In genomic region chr1:134076789-134077188, GRCm38 (mm10) we compare ENCODE assay signal across 8 mouse cellular contexts. TPM values are rescaled to one million over a fixed set of nuclear protein-coding genes. Genes with fewer than 3 reads are reported as not detected.
A peak's percentile ranks its signal among the peaks of the same experiment; 100 is the strongest.
DNase-seq lines count a peak whose midpoint lies in the region; ATAC-seq lines count a peak whose summit lies in the region.

No protein-coding gene starts in this region.

- 75% methylated on average over 2 of the region's 2 CpGs for WGBS in heart, embryonic 11.5 days (ENCODE audit: insufficient replicate concordance)
- 76% methylated on average over 2 of the region's 2 CpGs for WGBS in liver, embryonic 11.5 days
- 48% methylated on average over 2 of the region's 2 CpGs for WGBS in stomach, embryonic 16.5 days

- no peak for ATAC-seq in heart, embryonic 11.5 days (replicated peaks; ENCODE audit: insufficient number of reproducible peaks, low FRiP score, low TSS enrichment)
- no peak for ATAC-seq in liver, embryonic 11.5 days (replicated peaks; ENCODE audit: low FRiP score)
- ATAC-seq in stomach, embryonic 16.5 days (ENCODE audit: insufficient read depth, low FRiP score): no peak
- no peak for ATAC-seq in cerebellum, adult (ENCODE audit: insufficient number of reproducible peaks, low FRiP score, low TSS enrichment)

- intact Hi-C loops in heart, postnatal 10 days (cut with DNase I): loop anchor here (2.0 kb wide), 1 partner anchor 14 kb away; no protein-coding TSS in a partner anchor

- DNase-seq in heart, postnatal 10 days: no peak
- peak; percentile 45 for DNase-seq in thymus, postnatal 14 days
- DNase-seq in thymus, postnatal 25 days: no peak
- no peak for DNase-seq in liver, embryonic 11.5 days (ENCODE audit: low spot score)
- no peak for DNase-seq in embryo, embryonic 10 days (ENCODE audit: low spot score)

- H3K27me3 ChIP-seq in heart, embryonic 11.5 days (ENCODE audit: control insufficient read depth, insufficient read depth, low read length): no peaks in the 10 kb centered on the region
- no peaks in the 10 kb centered on the region; the same call in 1 of the 2 replicates for H3K27me3 ChIP-seq in liver, embryonic 11.5 days (replicated peaks; ENCODE audit: control insufficient read depth, insufficient read depth, low read length)
- no peaks in the 10 kb centered on the region for H3K27me3 ChIP-seq in stomach, embryonic 16.5 days (ENCODE audit: control insufficient read depth, insufficient read depth, low read length)

- no peak overlapping the region; the same call in 1 of the 2 replicates for H3K27ac ChIP-seq in heart, embryonic 11.5 days (ENCODE audit: low read depth, low read length)
- no peak overlapping the region for H3K27ac ChIP-seq in liver, embryonic 11.5 days (ENCODE audit: low read depth, low read length)
- peak overlapping the region; percentile 34 for H3K27ac ChIP-seq in stomach, embryonic 16.5 days (ENCODE audit: low read length)

- no peaks in the 10 kb centered on the region for H3K36me3 ChIP-seq in heart, embryonic 11.5 days (ENCODE audit: control insufficient read depth, insufficient read depth, low read length)
- H3K36me3 ChIP-seq in liver, embryonic 11.5 days (ENCODE audit: control insufficient read depth, insufficient read depth, low read length): peaks cover 6% of the 10 kb centered on the region; the same call in 1 of the 2 replicates
- H3K36me3 ChIP-seq in stomach, embryonic 16.5 days (ENCODE audit: control insufficient read depth, insufficient read depth, low read length): peaks cover 7% of the 10 kb centered on the region; the same call in 1 of the 2 replicates

- peak overlapping the region; percentile 87 for H3K4me2 ChIP-seq in heart, embryonic 11.5 days
- peak overlapping the region; percentile 88 for H3K4me2 ChIP-seq in liver, embryonic 11.5 days
- H3K4me2 ChIP-seq in stomach, embryonic 16.5 days (ENCODE audit: low read depth, low read length): peak overlapping the region; percentile 83

- no peaks in the 10 kb centered on the region for H3K9me3 ChIP-seq in heart, embryonic 11.5 days (replicated peaks; ENCODE audit: control insufficient read depth, low read length)
- no peaks in the 10 kb centered on the region for H3K9me3 ChIP-seq in liver, embryonic 11.5 days (ENCODE audit: control insufficient read depth, low read length)
- H3K9me3 ChIP-seq in stomach, embryonic 16.5 days (replicated peaks; ENCODE audit: control insufficient read depth, low read length): no peaks in the 10 kb centered on the region

- H3K4me3 ChIP-seq in heart, embryonic 11.5 days (ENCODE audit: low read depth, low read length): peak overlapping the region; percentile 53
- H3K4me3 ChIP-seq in liver, embryonic 11.5 days (ENCODE audit: low read depth, low read length): peak overlapping the region; percentile 79
- H3K4me3 ChIP-seq in stomach, embryonic 16.5 days (replicated peaks; ENCODE audit: low read length): peak overlapping the region; percentile 85

- peak overlapping the region; percentile 60; the same call in 1 of the 2 replicates for H3K9ac ChIP-seq in heart, embryonic 11.5 days (ENCODE audit: low read depth, low read length)
- H3K9ac ChIP-seq in liver, embryonic 11.5 days (ENCODE audit: low read depth, low read length): peak overlapping the region; percentile 57
- peak overlapping the region; percentile 90 for H3K9ac ChIP-seq in stomach, embryonic 16.5 days (ENCODE audit: low read length)

- H3K4me1 ChIP-seq in heart, embryonic 11.5 days (ENCODE audit: control insufficient read depth, insufficient read depth, low read length): peaks cover 48% of the 10 kb centered on the region
- H3K4me1 ChIP-seq in liver, embryonic 11.5 days (replicated peaks; ENCODE audit: control insufficient read depth, insufficient read depth, low read length): peaks cover 59% of the 10 kb centered on the region
- peaks cover 62% of the 10 kb centered on the region for H3K4me1 ChIP-seq in stomach, embryonic 16.5 days (ENCODE audit: control insufficient read depth, insufficient read depth, low read length)

RNA-seq across cellular contexts. Expression of gene Btg2, which starts 2.1 kb away (rescaled TPM):
- polyA plus RNA-seq in heart, embryonic 11.5 days (2014; fragmentation: Nextera tagmentation; extraction: Ambion mirVana): 31.7 and 35.6 TPM in 2 replicates
- total RNA-seq in heart, postnatal 10 days (2021): 10 to 100 TPM; 30.3 to 32.9 TPM
- 38.6 and 39.9 TPM in 2 replicates for polyA plus RNA-seq in liver, embryonic 11.5 days (2014; fragmentation: Nextera tagmentation; extraction: Ambion mirVana)
- polyA plus RNA-seq in stomach, embryonic 16.5 days (2015; fragmentation: Nextera tagmentation; extraction: Ambion mirVana): 98.5 and 110 TPM in 2 replicates

RNA-seq across cellular contexts. Expression of gene Chit1, which starts 34.3 kb away (rescaled TPM):
- polyA plus RNA-seq in heart, embryonic 11.5 days (2014; fragmentation: Nextera tagmentation; extraction: Ambion mirVana): 1.7 and 1.9 TPM in 2 replicates
- total RNA-seq in heart, postnatal 10 days (2021): not detected
- polyA plus RNA-seq in liver, embryonic 11.5 days (2014; fragmentation: Nextera tagmentation; extraction: Ambion mirVana): not detected in 2 replicates
- 4.8 and 8.4 TPM in 2 replicates for polyA plus RNA-seq in stomach, embryonic 16.5 days (2015; fragmentation: Nextera tagmentation; extraction: Ambion mirVana)

RNA-seq across cellular contexts. Expression of gene Fmod, which starts 39.7 kb away (rescaled TPM):
- polyA plus RNA-seq in heart, embryonic 11.5 days (2014; fragmentation: Nextera tagmentation; extraction: Ambion mirVana): 10.6 and 13.4 TPM in 2 replicates
- total RNA-seq in heart, postnatal 10 days (2021): 10 to 100 TPM; 18.1 to 25.8 TPM
- 2.7 and 3.9 TPM in 2 replicates for polyA plus RNA-seq in liver, embryonic 11.5 days (2014; fragmentation: Nextera tagmentation; extraction: Ambion mirVana)
- 12.3 and 13.1 TPM in 2 replicates for polyA plus RNA-seq in stomach, embryonic 16.5 days (2015; fragmentation: Nextera tagmentation; extraction: Ambion mirVana)
